10 mouse cellular contexts compared by ENCODE assay signal in genomic region chr3:127759212-127759611, GRCm38 (mm10). TPM values are rescaled to one million over a fixed set of nuclear protein-coding genes. Genes with fewer than 3 reads are reported as not detected.
DNase-seq lines count a peak whose midpoint lies in the region; ATAC-seq and TF ChIP-seq lines count a peak whose summit lies in the region.
"Had no signal": no experiment of that assay in that cellular context is flagged by ENCODE, and none has a peak within 500 bp of the region (broad histone marks: within the 10 kb centered on the region; RNA-seq: fewer than 3 reads in every experiment).

No protein-coding gene starts in this region.

- no peaks in the 10 kb centered on the region for H3K9me3 ChIP-seq in embryonic facial prominence, embryonic 10.5 days
- H3K9me3 ChIP-seq: heart, embryonic 13.5 days; neural tube, embryonic 13.5 days had no signal

- peak; percentile 56 for ATAC-seq in megakaryocyte progenitor cell, adult 5-6 weeks (replicated peaks; ENCODE audit: poor library complexity)

- no peak overlapping the region for H3K4me3 ChIP-seq in gastrocnemius, adult 2 months
- H3K4me3 ChIP-seq in embryonic facial prominence, embryonic 10.5 days, result no peak overlapping the region
- H3K4me3 ChIP-seq: heart, embryonic 13.5 days; neural tube, embryonic 13.5 days had no signal

- 21% methylated on average over 8 of the region's 8 CpGs for WGBS in embryonic facial prominence, embryonic 10.5 days

- no peaks in the 10 kb centered on the region for H3K36me3 ChIP-seq in embryonic facial prominence, embryonic 10.5 days (replicated peaks)
- H3K36me3 ChIP-seq: heart, embryonic 13.5 days; neural tube, embryonic 13.5 days had no signal

- no peak for DNase-seq in gastrocnemius, adult 2 months
- no peak for DNase-seq in gastrocnemius, postnatal 36 days
- DNase-seq in spleen, postnatal 36 days (ENCODE audit: low spot score in 2 of 2), result peak; percentile 6 to 10
- DNase-seq in spleen, adult 18-20 months, result no peak
- DNase-seq in embryonic facial prominence, embryonic 10.5 days (ENCODE audit: low spot score), result peak; percentile 31
- peak; percentile 62 for DNase-seq in kidney, postnatal 10 days
- DNase-seq in urinary bladder, adult 2 months (ENCODE audit: low spot score), result no peak

- peak; percentile 53 for TF ChIP-seq CTCF in gastrocnemius, adult 2 months (IDR thresholded peaks at IDR 0.05)

- intact Hi-C loops in gastrocnemius, adult 2 months (cut with DNase I), result loop anchor here (2.0 kb wide), 1 partner anchor 134 kb away; no protein-coding TSS in a partner anchor
- intact Hi-C loops in gastrocnemius, postnatal 36 days (cut with DNase I), result loop anchor here (2.0 kb wide), 1 partner anchor 134 kb away; no protein-coding TSS in a partner anchor

- H3K4me1 ChIP-seq in embryonic facial prominence, embryonic 10.5 days, result 0 out of 2 replicates have a peak, but pooled peaks cover 3% of the 10 kb centered on the region
- H3K4me1 ChIP-seq: heart, embryonic 13.5 days had no signal

- no peak overlapping the region for H3K27ac ChIP-seq in gastrocnemius, adult 2 months
- no peak overlapping the region for H3K27ac ChIP-seq in embryonic facial prominence, embryonic 10.5 days (replicated peaks)
- H3K27ac ChIP-seq: heart, embryonic 13.5 days; neural tube, embryonic 13.5 days had no signal

- H3K27me3 ChIP-seq in embryonic facial prominence, embryonic 10.5 days (replicated peaks; ENCODE audit: low read depth, poor library complexity, severe bottlenecking), result peaks cover 90% of the 10 kb centered on the region

RNA-seq across cellular contexts. Expression of gene Alpk1, which starts 21.1 kb away (rescaled TPM):
- total RNA-seq in gastrocnemius, adult 2 months (2021), result 1 to 10 TPM; 1.4 to 1.6 TPM
- 1 to 10 TPM; 1.1 to 1.4 TPM for total RNA-seq in gastrocnemius, postnatal 36 days (2021)
- 0.60 and 0.83 TPM in 2 replicates for polyA plus RNA-seq in embryonic facial prominence, embryonic 10.5 days (2016; fragmentation: Nextera tagmentation; extraction: Ambion mirVana)
- total RNA-seq in megakaryocyte progenitor cell, adult 5-6 weeks (2015), result 7.1 and 10.3 TPM in 2 replicates
- 13.6 and 19.1 TPM in 2 replicates for total RNA-seq in megakaryocyte progenitor cell, adult 5-6 weeks (2017)
- polyA plus RNA-seq in urinary bladder, adult 2 months (2012; rRNA removed), result 17.8 and 20.4 TPM in 2 replicates

RNA-seq across cellular contexts. Expression of gene Tifa, which starts 30.4 kb away (rescaled TPM):
- total RNA-seq in gastrocnemius, adult 2 months (2021), result 1 to 10 TPM in 1 of 2 experiments, under 1 TPM in 1; 0.64 to 1.3 TPM
- total RNA-seq in gastrocnemius, postnatal 36 days (2021), result 1 to 10 TPM in 1 of 2 experiments, under 1 TPM in 1; 0.59 to 1.0 TPM
- 1.6 and 1.9 TPM in 2 replicates for polyA plus RNA-seq in embryonic facial prominence, embryonic 10.5 days (2016; fragmentation: Nextera tagmentation; extraction: Ambion mirVana)
- 56.4 and 60.7 TPM in 2 replicates for total RNA-seq in megakaryocyte progenitor cell, adult 5-6 weeks (2015)
- total RNA-seq in megakaryocyte progenitor cell, adult 5-6 weeks (2017), result 53.6 and 57.0 TPM in 2 replicates
- polyA plus RNA-seq in urinary bladder, adult 2 months (2012; rRNA removed), result 10.1 and 12.2 TPM in 2 replicates

Comparison
In these comparisons a context has a peak if more than half of its experiments do, and no peak if none do; other contexts are left out.
1. DNase-seq: peak in spleen, postnatal 36 days (2 of 2), embryonic facial prominence, embryonic 10.5 days (single experiment) and kidney, postnatal 10 days (single experiment); none in gastrocnemius, adult 2 months (single experiment), gastrocnemius, postnatal 36 days (0 of 2), spleen, adult 18-20 months (0 of 2) and urinary bladder, adult 2 months (single experiment).
2. RNA of gene Tifa, which starts 30.4 kb away (total RNA-seq): 53.6 to 60.7 TPM in megakaryocyte progenitor cell, adult 5-6 weeks; 0.64 to 1.3 TPM in gastrocnemius, adult 2 months and 0.59 to 1.0 TPM in gastrocnemius, postnatal 36 days; every median in the first group is over 10 times any median in the second.